In genomic region chr3:31165803-31166202, GRCm38 (mm10) we compare ENCODE assay signal across 18 mouse cellular contexts. TPM values are rescaled to one million over a fixed set of nuclear protein-coding genes. Genes with fewer than 3 reads are reported as not detected.
A peak's percentile ranks its signal among the peaks of the same experiment; 100 is the strongest.
DNase-seq lines count a peak whose midpoint lies in the region; ATAC-seq and TF ChIP-seq lines count a peak whose summit lies in the region.
"Had no signal": no experiment of that assay in that cellular context is flagged by ENCODE, and none has a peak within 500 bp of the region (broad histone marks: within the 10 kb centered on the region; RNA-seq: fewer than 3 reads in every experiment).

No protein-coding gene starts in this region.

- H3K4me1 ChIP-seq in embryonic facial prominence, embryonic 13.5 days: peaks cover 32% of the 10 kb centered on the region
- peaks cover 22% of the 10 kb centered on the region for H3K4me1 ChIP-seq in embryonic facial prominence, embryonic 10.5 days
- no peaks in the 10 kb centered on the region for H3K4me1 ChIP-seq in cortical plate, adult 2 months (ENCODE audit: control insufficient read depth, insufficient read depth, low read length)
- peaks cover 26% of the 10 kb centered on the region for H3K4me1 ChIP-seq in hindbrain, embryonic 10.5 days (replicated peaks)
- H3K4me1 ChIP-seq in midbrain, embryonic 10.5 days: peaks cover 20% of the 10 kb centered on the region
- H3K4me1 ChIP-seq in kidney, embryonic 14.5 days (ENCODE audit: control insufficient read depth, insufficient read depth, low read length): no peaks in the 10 kb centered on the region
- H3K4me1 ChIP-seq: intestine, embryonic 15.5 days; liver, embryonic 13.5 days; stomach, embryonic 15.5 days had no signal

- no peaks in the 10 kb centered on the region for H3K27me3 ChIP-seq in embryonic facial prominence, embryonic 13.5 days
- H3K27me3 ChIP-seq in embryonic facial prominence, embryonic 10.5 days (replicated peaks; ENCODE audit: low read depth, poor library complexity, severe bottlenecking): no peaks in the 10 kb centered on the region
- no peaks in the 10 kb centered on the region for H3K27me3 ChIP-seq in hindbrain, embryonic 10.5 days (ENCODE audit: insufficient read depth, poor library complexity, severe bottlenecking)
- no peaks in the 10 kb centered on the region for H3K27me3 ChIP-seq in midbrain, embryonic 10.5 days (ENCODE audit: low read depth, poor library complexity, severe bottlenecking)
- no peaks in the 10 kb centered on the region for H3K27me3 ChIP-seq in kidney, embryonic 14.5 days (ENCODE audit: control insufficient read depth, insufficient read depth, low read length)
- H3K27me3 ChIP-seq: CH12.LX; intestine, embryonic 15.5 days; limb, embryonic 12.5 days; liver, embryonic 13.5 days; stomach, embryonic 15.5 days had no signal

- H3K4me2 ChIP-seq in embryonic facial prominence, embryonic 13.5 days: no peak overlapping the region
- no peak overlapping the region for H3K4me2 ChIP-seq in kidney, embryonic 14.5 days (replicated peaks; ENCODE audit: low read depth, low read length)
- H3K4me2 ChIP-seq: intestine, embryonic 15.5 days; limb, embryonic 12.5 days; liver, embryonic 13.5 days; stomach, embryonic 15.5 days had no signal

- no peaks in the 10 kb centered on the region for H3K36me3 ChIP-seq in embryonic facial prominence, embryonic 13.5 days
- H3K36me3 ChIP-seq in embryonic facial prominence, embryonic 10.5 days (replicated peaks): no peaks in the 10 kb centered on the region
- H3K36me3 ChIP-seq in hindbrain, embryonic 10.5 days: no peaks in the 10 kb centered on the region
- H3K36me3 ChIP-seq in midbrain, embryonic 10.5 days: no peaks in the 10 kb centered on the region
- H3K36me3 ChIP-seq in kidney, embryonic 14.5 days (ENCODE audit: control insufficient read depth, insufficient read depth, low read length): no peaks in the 10 kb centered on the region
- H3K36me3 ChIP-seq: intestine, embryonic 15.5 days; limb, embryonic 12.5 days; liver, embryonic 13.5 days; stomach, embryonic 15.5 days had no signal

- no peak for TF ChIP-seq CTCF in cortical plate, adult 2 months (IDR thresholded peaks at IDR 0.05; ENCODE audit: extremely low read depth, insufficient read depth, low read length)

- no peak for DNase-seq in embryonic facial prominence, embryonic 10.5 days (ENCODE audit: low spot score)
- no peak for DNase-seq in hindbrain, embryonic 10.5 days (ENCODE audit: low spot score)
- DNase-seq in midbrain, embryonic 10.5 days (ENCODE audit: low spot score): no peak
- DNase-seq in thymus, postnatal 0 days (ENCODE audit: low spot score): no peak
- DNase-seq: adrenal gland, adult 2 months; cerebellum, adult 11 months; gastrocnemius, postnatal 14 days; liver, embryonic 13.5 days; thymus, adult 2 months had no signal

- 40% methylated on average over 3 of the region's 3 CpGs for WGBS in embryonic facial prominence, embryonic 13.5 days
- 58% methylated on average over 3 of the region's 3 CpGs for WGBS in embryonic facial prominence, embryonic 10.5 days
- 55% methylated on average over 3 of the region's 3 CpGs for WGBS in hindbrain, embryonic 10.5 days
- WGBS in midbrain, embryonic 10.5 days: 66% methylated on average over 3 of the region's 3 CpGs
- WGBS in kidney, embryonic 14.5 days: 86% methylated on average over 3 of the region's 3 CpGs

- TF ChIP-seq POLR2A in cortical plate, adult 2 months (IDR thresholded peaks at IDR 0.05; ENCODE audit: extremely low read depth, insufficient read depth, low read length): no peak

- H3K9me3 ChIP-seq in embryonic facial prominence, embryonic 13.5 days: no peaks in the 10 kb centered on the region
- no peaks in the 10 kb centered on the region for H3K9me3 ChIP-seq in embryonic facial prominence, embryonic 10.5 days
- no peaks in the 10 kb centered on the region for H3K9me3 ChIP-seq in hindbrain, embryonic 10.5 days
- no peaks in the 10 kb centered on the region for H3K9me3 ChIP-seq in midbrain, embryonic 10.5 days (replicated peaks)
- no peaks in the 10 kb centered on the region for H3K9me3 ChIP-seq in kidney, embryonic 14.5 days (ENCODE audit: control insufficient read depth, low read length)
- H3K9me3 ChIP-seq: intestine, embryonic 15.5 days; limb, embryonic 12.5 days; liver, embryonic 13.5 days; stomach, embryonic 15.5 days had no signal

- no peak for ATAC-seq in embryonic facial prominence, embryonic 13.5 days (ENCODE audit: insufficient number of reproducible peaks, insufficient read depth, low FRiP score, low TSS enrichment, low read depth)
- no peak for ATAC-seq in monocyte, adult 5-6 weeks (replicated peaks; ENCODE audit: insufficient number of reproducible peaks, low FRiP score, low TSS enrichment, poor library complexity, severe bottlenecking)
- no peak for ATAC-seq in kidney, embryonic 14.5 days (ENCODE audit: low FRiP score, low TSS enrichment)
- ATAC-seq: intestine, embryonic 15.5 days had no signal

- peak overlapping the region; percentile 57 for H3K27ac ChIP-seq in embryonic facial prominence, embryonic 13.5 days
- H3K27ac ChIP-seq in embryonic facial prominence, embryonic 10.5 days (replicated peaks): no peak overlapping the region
- H3K27ac ChIP-seq in cortical plate, adult 2 months (ENCODE audit: insufficient read depth, low read length): peak overlapping the region; percentile 55
- H3K27ac ChIP-seq in hindbrain, embryonic 10.5 days: peak overlapping the region; percentile 66; the same call in 1 of the 2 replicates
- peak overlapping the region; percentile 63; the same call in 1 of the 2 replicates for H3K27ac ChIP-seq in midbrain, embryonic 10.5 days (replicated peaks)
- H3K27ac ChIP-seq in kidney, embryonic 14.5 days (ENCODE audit: low read depth, low read length): no peak overlapping the region
- H3K27ac ChIP-seq: intestine, embryonic 15.5 days; limb, embryonic 12.5 days; liver, embryonic 13.5 days; stomach, embryonic 15.5 days had no signal

- H3K9ac ChIP-seq in embryonic facial prominence, embryonic 13.5 days: no peak overlapping the region
- no peak overlapping the region for H3K9ac ChIP-seq in kidney, embryonic 14.5 days (ENCODE audit: low read depth, low read length)
- H3K9ac ChIP-seq: intestine, embryonic 15.5 days; limb, embryonic 12.5 days; liver, embryonic 13.5 days; stomach, embryonic 15.5 days had no signal

- H3K4me3 ChIP-seq in embryonic facial prominence, embryonic 13.5 days: no peak overlapping the region
- H3K4me3 ChIP-seq in embryonic facial prominence, embryonic 10.5 days: no peak overlapping the region
- H3K4me3 ChIP-seq in cortical plate, adult 2 months (ENCODE audit: insufficient read depth, low read length): no peak overlapping the region
- no peak overlapping the region for H3K4me3 ChIP-seq in hindbrain, embryonic 10.5 days
- H3K4me3 ChIP-seq in midbrain, embryonic 10.5 days: no peak overlapping the region
- H3K4me3 ChIP-seq in kidney, embryonic 14.5 days (ENCODE audit: low read length): no peak overlapping the region
- H3K4me3 ChIP-seq: intestine, embryonic 15.5 days; limb, embryonic 12.5 days; liver, embryonic 13.5 days; stomach, embryonic 15.5 days had no signal

RNA-seq across cellular contexts. Expression of gene Cldn11, which starts 16.1 kb away (rescaled TPM):
- polyA plus RNA-seq in embryonic facial prominence, embryonic 13.5 days (2015; fragmentation: Nextera tagmentation; extraction: Ambion mirVana): 18.1 and 23.7 TPM in 2 replicates
- 11.2 and 19.4 TPM in 2 replicates for polyA plus RNA-seq in embryonic facial prominence, embryonic 10.5 days (2016; fragmentation: Nextera tagmentation; extraction: Ambion mirVana)
- polyA plus RNA-seq in cortical plate, adult 2 months (2012; rRNA removed): 267 and 352 TPM in 2 replicates
- polyA plus RNA-seq in hindbrain, embryonic 10.5 days (2016; fragmentation: Nextera tagmentation; extraction: Ambion mirVana): 8.2 and 9.6 TPM in 2 replicates
- polyA plus RNA-seq in midbrain, embryonic 10.5 days (2016; fragmentation: Nextera tagmentation; extraction: Ambion mirVana): 7.6 and 8.4 TPM in 2 replicates
- polyA plus RNA-seq in thymus, postnatal 0 days (2015; fragmentation: Nextera tagmentation; extraction: Ambion mirVana): 0.21 and 0.55 TPM in 2 replicates
- total RNA-seq in monocyte, adult 5-6 weeks (2017): not detected in 3 replicates
- 47.5 and 53.0 TPM in 2 replicates for polyA plus RNA-seq in kidney, embryonic 14.5 days (2014; fragmentation: Nextera tagmentation; extraction: Ambion mirVana)
- total RNA-seq: CH12.LX; megakaryocyte, adult 5-6 weeks had no signal

Comparison
In these comparisons a context has a peak if more than half of its experiments do, and no peak if none do; other contexts are left out.
1. H3K27ac ChIP-seq: peak in embryonic facial prominence, embryonic 13.5 days (single experiment), cortical plate, adult 2 months (single experiment), hindbrain, embryonic 10.5 days (single experiment) and midbrain, embryonic 10.5 days (single experiment); none in embryonic facial prominence, embryonic 10.5 days (single experiment) and kidney, embryonic 14.5 days (single experiment).